Mouse (Mus musculus) hindbrain, postnatal 0 days (tissue): ENCODE results near the gene Tiam1. TPM values are rescaled to one million over a fixed set of nuclear protein-coding genes. Genes with fewer than 3 reads are reported as not detected.
"Not testable (repeated sequence)": the region's sequence is repeated elsewhere in the genome, so short reads cannot be mapped to it uniquely, and the experiment has no call there.

Experiments
- ATAC-seq: fragments of 200-750 bp; cut with Nextera tagmentation; 2 replicates; pipeline ENCODE4 v1.8.0; 2017; ENCODE audit warnings: mild to moderate bottlenecking, moderate TSS enrichment, moderate library complexity
- DNase-seq: peaks from one replicate; pipeline ENCODE4 v3.0.0-alpha.2; 2015; ENCODE audit warnings: low spot score
- H3K27ac ChIP-seq: fragments of 300-500 bp; sonication (generic); 2 replicates; pipeline ENCODE4 v1.5.1; 2014; ENCODE audit warnings: mild to moderate bottlenecking
- H3K27me3 ChIP-seq: fragments of 300-500 bp; sonication (generic); 2 replicates; pipeline ENCODE4 v1.6.1; 2014; ENCODE audit warnings: low read length, mixed read lengths; ENCODE audit not compliant: insufficient read depth
- H3K36me3 ChIP-seq: fragments of 300-500 bp; sonication (generic); 2 replicates; pipeline ENCODE4 v1.6.1; 2014; ENCODE audit warnings: low read length, mixed read lengths; ENCODE audit not compliant: insufficient read depth
- H3K4me1 ChIP-seq: fragments of 300-500 bp; sonication (generic); 2 replicates; pipeline ENCODE4 v1.6.1; 2014; ENCODE audit warnings: antibody characterized with exemption, low read length, mixed read lengths; ENCODE audit not compliant: insufficient read depth
- H3K4me2 ChIP-seq: fragments of 300-500 bp; sonication (generic); 2 replicates; pipeline ENCODE4 v1.6.1; 2014; ENCODE audit warnings: low read depth, mild to moderate bottlenecking, low read length, moderate library complexity, mixed read lengths
- H3K4me3 ChIP-seq: fragments of 300-500 bp; sonication (generic); 2 replicates; pipeline ENCODE4 v1.5.1; 2014; ENCODE audit warnings: low read length
- H3K9ac ChIP-seq: fragments of 300-500 bp; sonication (generic); replicated peaks from 2 replicates; pipeline ENCODE4 v1.6.1; 2014; ENCODE audit warnings: mild to moderate bottlenecking, low read length, moderate library complexity, mixed read lengths
- H3K9me3 ChIP-seq: fragments of 300-500 bp; sonication (generic); 2 replicates; pipeline ENCODE4 v1.6.1; 2016; ENCODE audit warnings: low read length, mixed read lengths
- CTCF ChIP-seq: IDR thresholded peaks from 2 replicates; pipeline ENCODE4 v1.5.1; 2016; ENCODE audit warnings: antibody characterized with exemption, control low read depth, low read depth
- WGBS: fragments of 180-500 bp; shearing (Covaris S2); extraction: QIAGEN DNeasy Blood & Tissue Kit; methylation state at CpG from one replicate; pipeline ENCODE4 v1.1.7; 2014; 5-methylcytosine and 5-hydroxymethylcytosine counted together
- polyA plus RNA-seq: library from polyadenylated mRNA; unstranded; fragments of >200 nt; fragmentation: Nextera tagmentation; extraction: Ambion mirVana; gene quantifications from 2 replicates; pipeline ENCODE4 v1.2.1, GENCODE M21; 2015
- total RNA-seq: library from RNA; depleted of rRNA; stranded (reverse); fragments of >200 nt; gene quantifications from 2 replicates; pipeline ENCODE4 v1.2.3, GENCODE M21; 2014

Tiam1 gene
- total and polyA plus RNA-seq, 2 experiments from 2014 or later: 15.1 to 26.2 TPM

DNA sequence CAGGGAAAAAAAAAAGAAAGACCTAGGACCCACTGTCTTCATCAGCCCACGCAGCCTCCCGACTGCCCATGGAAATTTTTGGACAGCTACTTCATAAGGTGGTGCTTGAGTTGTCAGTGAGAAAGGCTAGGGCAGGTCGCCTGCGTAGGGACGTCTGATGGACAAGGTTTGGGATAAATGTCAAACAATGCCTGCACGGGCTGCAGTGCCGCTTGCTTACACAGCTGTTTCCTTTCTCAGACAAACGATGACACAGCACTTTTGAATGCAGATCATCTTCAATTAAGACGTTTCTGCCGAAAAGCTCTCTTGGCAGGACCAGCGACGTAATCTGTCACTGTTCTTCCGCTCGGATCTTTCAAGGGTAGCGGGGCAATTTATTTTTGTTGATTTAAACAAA is 70.9 kb downstream of the Tiam1 start:
- H3K27ac ChIP-seq: peak overlapping the region; percentile 64; the same call in 1 of the 2 replicates
- ATAC-seq: peak; percentile 21; the same call in 1 of the 2 replicates
- peak overlapping the region; percentile 15; the same call in 1 of the 2 replicates for H3K9ac ChIP-seq
- H3K4me2 ChIP-seq: peak overlapping the region; percentile 44
- H3K27me3 ChIP-seq: no peaks in the 10 kb centered on the region
- H3K9me3 ChIP-seq: no peaks in the 10 kb centered on the region
- 5% methylated on average over 15 of the region's 15 CpGs for WGBS
- peaks cover 19% of the 10 kb centered on the region for H3K4me1 ChIP-seq
- H3K36me3 ChIP-seq: no peaks in the 10 kb centered on the region
- TF ChIP-seq CTCF: no peak
- no peak overlapping the region; the same call in 1 of the 2 replicates for H3K4me3 ChIP-seq
- DNase-seq: peak; percentile 79

DNA sequence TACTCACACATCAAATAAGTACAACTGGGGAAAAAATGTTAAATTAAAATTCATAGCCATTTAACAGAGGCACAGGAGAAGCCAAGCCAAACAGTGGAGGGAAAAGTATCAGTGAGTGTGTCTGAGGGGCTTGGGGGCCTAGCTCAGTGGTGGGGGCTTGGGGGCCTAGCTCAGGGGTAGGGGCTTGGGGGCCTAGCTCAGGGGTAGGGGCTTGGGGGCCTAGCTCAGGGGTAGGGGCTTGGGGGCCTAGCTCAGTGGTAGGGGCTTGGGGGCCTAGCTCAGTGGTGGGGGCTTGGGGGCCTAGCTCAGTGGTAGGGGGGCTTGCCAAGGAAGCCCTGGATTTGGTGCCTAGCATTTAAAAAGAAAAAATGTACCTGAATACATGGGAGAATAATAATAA is 72.4 kb downstream of the Tiam1 start:
- DNase-seq: not testable (repeated sequence)
- H3K4me1 ChIP-seq: peaks cover 19% of the 10 kb centered on the region

DNA sequence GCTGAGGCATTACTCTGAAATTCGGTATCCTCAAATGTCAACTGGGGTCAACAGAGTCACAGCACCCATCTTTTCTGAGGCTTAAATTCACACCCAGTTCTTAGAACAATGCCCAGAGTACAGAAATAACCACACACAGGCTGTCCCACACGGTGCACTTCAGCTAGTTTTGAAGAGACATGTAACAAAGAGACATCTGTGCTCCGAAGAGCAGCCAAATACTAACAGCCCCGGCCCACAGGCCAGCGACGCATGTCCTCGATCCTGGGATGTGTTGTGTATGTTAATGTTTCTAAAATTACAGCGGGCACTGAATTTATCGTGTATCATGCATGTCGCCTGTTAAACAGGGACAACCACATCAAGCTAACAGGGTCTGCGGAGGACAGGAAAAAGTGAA is 73.5 kb downstream of the Tiam1 start:
- Histone ChIP-seq H3K4me1 (peaks cover 19% of the 10 kb centered on the region), H3K9me3 (no peaks in the 10 kb centered on the region), H3K9ac (no peak overlapping the region), H3K27ac (no peak overlapping the region), H3K4me3 (no peak overlapping the region), H3K4me2 (no peak overlapping the region), H3K27me3 (no peaks in the 10 kb centered on the region), H3K36me3 (no peaks in the 10 kb centered on the region)
- no peak for DNase-seq
- no peak for ATAC-seq
- no peak for TF ChIP-seq CTCF
- 69% methylated on average over 11 of the region's 11 CpGs for WGBS

More for the DNA sequence above, 72.4 kb downstream of the Tiam1 start:
- not testable (repeated sequence) for H3K36me3 ChIP-seq, H3K4me2 ChIP-seq, H3K9me3 ChIP-seq, H3K4me3 ChIP-seq, H3K9ac ChIP-seq, H3K27me3 ChIP-seq, H3K27ac ChIP-seq
- ATAC-seq: peak; percentile 79; the same call in 1 of the 2 replicates

DNA sequence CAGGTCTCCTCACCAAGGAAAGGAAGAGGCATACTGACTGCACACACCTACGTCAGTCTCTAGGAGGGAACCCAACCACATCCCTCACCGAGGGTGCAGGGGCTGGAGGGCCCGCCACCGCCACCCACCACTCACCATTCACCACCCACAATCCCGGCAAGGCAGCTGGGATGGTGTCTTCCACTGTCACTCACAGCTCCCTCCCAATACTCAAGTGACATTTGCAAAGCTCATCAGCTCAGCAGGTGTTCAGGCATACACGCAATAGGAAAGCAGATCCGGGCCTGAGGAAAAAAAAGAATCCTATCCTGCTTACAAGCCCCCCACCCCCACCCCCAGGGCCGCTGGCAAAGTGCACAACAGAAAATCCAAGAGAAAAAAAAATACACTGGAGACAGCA is 74.4 kb downstream of the Tiam1 start:
- no peak for TF ChIP-seq CTCF
- Histone ChIP-seq H3K4me2 (no peak overlapping the region), H3K9me3 (no peaks in the 10 kb centered on the region), H3K4me3 (no peak overlapping the region), H3K4me1 (peaks cover 19% of the 10 kb centered on the region), H3K9ac (no peak overlapping the region), H3K27me3 (no peaks in the 10 kb centered on the region), H3K27ac (no peak overlapping the region; the same call in 1 of the 2 replicates), H3K36me3 (no peaks in the 10 kb centered on the region)
- WGBS: 40% methylated on average over 8 of the region's 8 CpGs
- DNase-seq (no peak), ATAC-seq (no peak)

DNA sequence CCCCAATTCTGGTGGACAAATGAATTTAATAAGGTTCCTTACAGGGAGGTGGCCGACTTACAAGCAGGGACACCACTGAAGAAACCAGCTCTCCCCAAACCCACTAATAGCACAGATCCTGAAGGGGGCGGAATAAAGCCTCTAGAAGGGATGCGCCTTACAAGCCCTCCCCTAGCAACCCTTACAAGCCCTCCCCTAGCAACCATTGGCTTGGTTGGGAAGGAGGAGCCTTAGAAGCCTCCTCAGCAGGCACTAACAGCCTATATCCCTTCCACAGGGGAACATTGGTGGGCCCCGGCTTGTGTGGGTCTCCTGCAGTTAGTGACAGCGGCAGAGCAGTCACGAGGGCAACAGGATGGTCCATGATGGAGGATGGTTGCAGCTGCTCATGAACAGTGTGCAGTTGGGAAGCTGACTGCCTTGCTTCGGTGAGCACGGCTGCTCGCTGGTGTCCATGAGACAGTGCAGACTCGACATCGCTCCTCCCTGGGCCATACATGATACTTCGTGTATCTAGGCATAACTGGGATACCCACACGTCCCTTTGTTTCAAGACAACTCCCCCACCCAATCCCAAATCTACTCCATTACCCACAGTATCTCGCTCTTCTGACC is 90.6 kb downstream of the Tiam1 start:
- no peaks in the 10 kb centered on the region for H3K36me3 ChIP-seq
- no peak overlapping the region for H3K4me3 ChIP-seq
- H3K4me1 ChIP-seq: no peaks in the 10 kb centered on the region
- 65% methylated on average over 14 of the region's 14 CpGs for WGBS
- TF ChIP-seq CTCF: peak; percentile 48
- H3K4me2 ChIP-seq: no peak overlapping the region
- DNase-seq: peak; percentile 69
- H3K9ac ChIP-seq: no peak overlapping the region
- peak; percentile 87 for ATAC-seq
- H3K27me3 ChIP-seq: no peaks in the 10 kb centered on the region
- H3K9me3 ChIP-seq: no peaks in the 10 kb centered on the region
- H3K27ac ChIP-seq: no peak overlapping the region

DNA sequence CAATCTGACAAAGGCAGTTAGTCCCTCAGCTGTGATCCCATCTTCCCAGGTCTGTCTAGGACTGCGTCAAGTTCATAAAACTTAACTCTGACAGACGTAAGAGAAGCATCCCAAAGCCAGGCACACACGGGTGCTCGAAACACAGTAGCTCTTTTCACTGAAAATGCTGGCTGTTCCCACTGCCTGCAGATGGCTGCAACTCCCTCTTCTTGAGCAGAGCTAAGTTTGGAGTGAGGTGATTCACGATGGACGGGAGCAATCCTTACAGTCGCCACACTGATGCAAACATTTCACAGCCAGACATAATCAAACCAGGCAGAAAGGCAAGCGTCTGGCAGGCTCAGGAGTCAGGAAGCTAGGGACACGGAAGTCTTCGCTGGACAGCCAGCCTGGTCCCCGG is 91.2 kb downstream of the Tiam1 start:
- no peak for TF ChIP-seq CTCF
- Histone ChIP-seq H3K27me3 (no peaks in the 10 kb centered on the region), H3K4me3 (no peak overlapping the region), H3K4me2 (no peak overlapping the region), H3K9ac (no peak overlapping the region), H3K36me3 (no peaks in the 10 kb centered on the region), H3K9me3 (no peaks in the 10 kb centered on the region), H3K27ac (no peak overlapping the region), H3K4me1 (no peaks in the 10 kb centered on the region)
- DNase-seq (no peak), ATAC-seq (no peak)
- 72% methylated on average over 11 of the region's 11 CpGs for WGBS

DNA sequence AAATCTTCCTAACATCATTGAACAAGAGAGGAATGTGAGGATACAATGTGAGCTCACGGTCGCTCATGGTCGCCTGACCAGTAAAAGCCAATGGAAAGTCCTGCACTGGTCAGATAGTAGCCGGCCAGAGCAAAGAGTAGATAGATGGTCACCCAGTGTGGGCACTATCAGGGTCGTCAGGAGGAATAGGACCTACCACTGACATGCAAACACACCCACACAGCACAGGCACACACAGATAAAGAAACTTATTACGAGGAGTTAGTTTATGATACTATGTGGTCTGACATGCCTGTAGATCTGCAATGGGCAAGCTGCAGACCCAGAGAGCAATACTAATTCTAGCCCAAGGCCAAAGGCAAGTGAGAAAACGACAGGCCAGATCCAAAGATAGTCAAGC is 92.5 kb downstream of the Tiam1 start:
- Histone ChIP-seq H3K36me3 (no peaks in the 10 kb centered on the region), H3K4me2 (no peak overlapping the region), H3K9me3 (no peaks in the 10 kb centered on the region), H3K27me3 (no peaks in the 10 kb centered on the region), H3K4me1 (no peaks in the 10 kb centered on the region), H3K4me3 (no peak overlapping the region), H3K27ac (no peak overlapping the region), H3K9ac (no peak overlapping the region)
- DNase-seq (no peak), ATAC-seq (no peak)
- 89% methylated on average over 7 of the region's 7 CpGs for WGBS
- TF ChIP-seq CTCF: no peak
